Mouse (Mus musculus): ENCODE results near the gene Hist2h3c2. TPM values are rescaled to one million over a fixed set of nuclear protein-coding genes. Genes with fewer than 3 reads are reported as not detected.

Hist2h3c2 gene
- total RNA-seq (2021), result 93.4 and 148 TPM in 2 replicates
- long read RNA-seq, experiment 1, partial matches to known transcripts, result 0 of 1 reads
- long read RNA-seq, experiment 1, other reads (novel, unspliced or antisense), result 0 of 1 reads
- long read RNA-seq, experiment 2, partial matches to known transcripts, result 0 of 3 reads
- long read RNA-seq, experiment 2, other reads (novel, unspliced or antisense), result 0 of 3 reads

- peak; percentile 64 for DNase-seq
Observed at GRCm38 (mm10) chr3:96238954-96239793, at the start of gene Hist2h3c2. Gene Hist2h3c2 (minus strand): TSS chr3:96239127.

DNA sequence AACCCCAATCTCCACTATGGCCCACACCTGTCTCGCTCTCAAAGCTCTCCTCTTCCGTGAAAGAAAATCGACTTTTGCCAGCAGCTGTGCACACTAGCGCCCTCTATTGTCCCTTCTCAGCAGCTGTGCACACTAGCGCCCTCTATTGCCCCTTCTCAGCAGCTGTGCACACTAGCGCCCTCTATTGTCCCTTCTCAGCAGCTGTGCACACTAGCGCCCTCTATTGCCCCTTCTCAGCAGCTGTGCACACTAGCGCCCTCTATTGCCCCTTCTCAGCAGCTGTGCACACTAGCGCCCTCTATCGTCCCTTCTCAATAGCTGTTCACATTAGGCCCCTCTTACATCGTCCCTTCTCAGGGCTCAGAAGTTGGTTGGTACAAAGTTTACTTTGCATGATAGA lies 48.4 kb upstream of the Hist2h3c2 start:
- DNase-seq, result peak; percentile 28

DNA sequence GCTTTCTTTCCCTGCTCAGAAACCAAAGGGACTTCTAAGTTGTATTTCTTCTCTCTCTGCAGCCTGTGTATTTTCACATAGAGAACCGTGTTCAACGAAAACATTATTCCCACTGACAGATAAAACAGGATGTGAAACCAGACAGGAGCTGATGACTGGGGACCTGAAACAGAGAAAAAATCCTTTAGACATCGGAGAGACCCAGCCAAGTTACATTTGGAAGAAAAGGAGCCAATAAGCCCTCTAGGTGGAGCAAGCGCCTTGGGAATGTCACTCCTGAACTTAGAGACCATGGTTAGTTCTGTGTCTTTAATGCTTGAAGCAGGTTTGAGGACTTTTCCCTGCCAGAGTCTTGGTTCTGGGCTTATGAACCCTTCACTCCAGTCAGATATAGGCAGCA lies 45.5 kb upstream of the Hist2h3c2 start:
- DNase-seq, result peak; percentile 56

- no peak for DNase-seq
Observed at GRCm38 (mm10) chr3:96280660-96281059, 41.7 kb upstream of the Hist2h3c2 start.

- DNase-seq, result peak; percentile 96
Observed at GRCm38 (mm10) chr3:96277800-96278624, 39.1 kb upstream of the Hist2h3c2 start.

DNA sequence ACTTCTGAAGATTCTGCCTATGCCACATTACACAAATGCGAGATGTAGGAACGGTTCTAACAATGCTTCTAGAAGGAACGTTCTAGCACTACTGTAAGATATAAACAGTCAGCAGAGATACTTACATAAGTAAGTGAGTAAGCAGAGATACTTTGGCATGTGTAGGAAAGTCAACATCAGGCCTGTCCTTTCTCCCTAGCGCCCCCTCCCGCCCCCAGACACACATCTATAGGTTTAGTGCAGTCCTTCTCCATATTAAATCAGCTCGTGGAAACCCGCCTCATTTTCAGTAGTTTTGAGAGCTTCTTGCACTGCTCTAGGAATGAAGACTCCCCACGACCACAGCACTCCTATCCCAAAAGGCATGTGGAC lies 38.5 kb upstream of the Hist2h3c2 start:
- peak; percentile 43 for DNase-seq

GRCm38 (mm10) chr3:96273591-96274465 lies 34.9 kb upstream of the Hist2h3c2 start:
- DNase-seq, result no peak

DNA sequence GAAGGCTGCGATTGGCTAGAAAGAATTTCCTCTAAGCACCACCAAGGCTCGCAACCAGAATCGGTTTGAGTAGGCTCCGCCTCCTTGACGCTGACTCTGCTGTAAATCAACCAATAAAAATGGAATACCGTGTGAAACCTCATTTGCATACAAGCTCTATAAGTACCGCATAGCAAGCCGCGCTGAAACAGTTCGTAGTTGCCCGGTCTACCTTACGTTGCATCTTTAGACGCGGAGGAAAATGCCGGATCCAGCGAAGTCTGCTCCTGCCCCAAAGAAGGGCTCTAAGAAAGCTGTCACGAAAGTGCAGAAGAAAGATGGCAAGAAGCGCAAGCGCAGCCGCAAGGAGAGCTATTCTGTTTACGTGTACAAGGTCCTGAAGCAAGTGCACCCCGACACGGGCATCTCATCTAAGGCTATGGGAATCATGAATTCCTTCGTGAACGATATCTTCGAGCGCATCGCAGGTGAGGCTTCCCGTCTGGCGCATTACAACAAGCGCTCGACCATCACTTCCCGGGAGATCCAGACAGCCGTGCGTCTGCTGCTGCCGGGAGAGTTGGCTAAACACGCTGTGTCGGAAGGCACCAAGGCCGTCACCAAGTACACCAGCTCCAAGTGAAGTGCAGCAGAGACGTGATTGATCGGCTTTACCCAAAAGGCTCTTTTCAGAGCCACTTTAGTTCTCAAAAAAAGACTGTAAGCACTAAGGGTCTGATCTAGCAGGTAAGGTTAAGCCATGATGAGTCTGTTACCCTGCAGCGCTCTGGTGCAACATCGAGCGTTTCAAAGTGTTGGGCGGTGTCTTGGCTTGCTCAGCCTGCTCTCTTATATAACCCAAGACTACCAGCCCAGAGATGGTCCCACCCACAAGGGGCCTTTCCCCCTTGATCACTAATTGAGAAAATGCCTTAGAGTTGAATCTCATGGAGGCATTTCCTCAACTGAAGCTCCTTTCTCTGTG lies 30.9 kb upstream of the Hist2h3c2 start, which contains the start of gene Hist2h2bb:
Gene Hist2h2bb (plus strand): TSS at position 242 of the 964 bp plus-strand sequence.
- DNase-seq, result peak; percentile 91

DNA sequence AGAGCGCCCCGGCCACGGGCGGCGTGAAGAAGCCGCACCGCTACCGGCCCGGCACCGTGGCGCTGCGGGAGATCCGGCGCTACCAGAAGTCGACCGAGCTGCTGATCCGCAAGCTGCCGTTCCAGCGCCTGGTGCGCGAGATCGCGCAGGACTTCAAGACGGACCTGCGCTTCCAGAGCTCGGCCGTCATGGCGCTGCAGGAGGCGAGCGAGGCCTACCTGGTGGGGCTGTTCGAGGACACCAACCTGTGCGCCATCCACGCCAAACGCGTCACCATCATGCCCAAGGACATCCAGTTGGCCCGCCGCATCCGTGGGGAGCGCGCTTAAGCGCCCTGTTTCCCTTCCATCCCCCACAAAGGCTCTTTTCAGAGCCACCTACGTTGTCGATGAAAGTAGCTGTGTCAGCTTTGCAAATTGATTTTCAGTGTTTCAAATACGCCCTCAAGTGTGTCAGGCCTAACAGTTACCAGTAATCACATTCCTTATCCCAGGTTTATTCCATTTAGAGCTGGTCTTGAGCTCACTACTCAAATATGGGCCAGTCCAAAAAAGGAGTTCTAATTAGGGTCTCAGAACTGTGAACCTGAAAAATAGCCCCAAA lies 29.9 kb upstream of the Hist2h3c2 start:
- DNase-seq, result peak; percentile 30

DNA sequence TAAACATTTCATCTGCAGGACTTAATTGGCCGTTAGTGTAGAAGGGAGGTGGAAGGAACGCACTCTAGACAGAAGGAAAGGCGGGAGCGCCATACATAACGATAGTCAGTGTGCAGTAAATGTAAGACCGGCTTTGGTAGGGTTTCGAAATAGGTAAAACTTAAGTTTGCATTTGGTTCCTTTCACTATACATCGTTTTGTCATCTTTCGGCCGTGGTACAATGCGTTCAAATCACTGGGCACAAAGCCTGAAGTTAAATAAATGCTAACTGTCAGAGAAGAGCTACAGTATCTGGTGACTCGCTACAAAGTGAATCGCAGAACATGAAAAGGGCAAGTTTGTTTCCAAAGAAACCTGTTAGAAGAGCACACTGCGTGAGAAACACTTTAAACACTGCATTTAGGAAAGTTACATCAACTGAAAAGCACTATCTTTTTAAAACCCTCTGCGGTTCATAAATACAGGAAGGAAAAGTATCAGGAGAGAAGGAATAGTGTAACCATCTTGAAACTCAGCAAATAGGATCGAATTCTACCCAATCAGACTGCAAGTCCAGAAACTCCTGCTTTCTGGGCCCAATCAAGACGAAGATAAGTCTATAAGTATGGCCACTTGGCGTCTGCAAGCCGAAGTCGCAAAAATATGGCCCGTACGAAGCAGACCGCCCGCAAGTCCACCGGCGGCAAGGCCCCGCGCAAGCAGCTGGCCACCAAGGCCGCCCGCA lies 29.3 kb upstream of the Hist2h3c2 start, which contains the start of gene Hist2h3b:
Gene Hist2h3b (plus strand): TSS at position 604 of the 725 bp plus-strand sequence.
- peak; percentile 85 for DNase-seq

GRCm38 (mm10) chr3:96267541-96267940 lies 28.6 kb upstream of the Hist2h3c2 start:
- no peak for DNase-seq

DNA sequence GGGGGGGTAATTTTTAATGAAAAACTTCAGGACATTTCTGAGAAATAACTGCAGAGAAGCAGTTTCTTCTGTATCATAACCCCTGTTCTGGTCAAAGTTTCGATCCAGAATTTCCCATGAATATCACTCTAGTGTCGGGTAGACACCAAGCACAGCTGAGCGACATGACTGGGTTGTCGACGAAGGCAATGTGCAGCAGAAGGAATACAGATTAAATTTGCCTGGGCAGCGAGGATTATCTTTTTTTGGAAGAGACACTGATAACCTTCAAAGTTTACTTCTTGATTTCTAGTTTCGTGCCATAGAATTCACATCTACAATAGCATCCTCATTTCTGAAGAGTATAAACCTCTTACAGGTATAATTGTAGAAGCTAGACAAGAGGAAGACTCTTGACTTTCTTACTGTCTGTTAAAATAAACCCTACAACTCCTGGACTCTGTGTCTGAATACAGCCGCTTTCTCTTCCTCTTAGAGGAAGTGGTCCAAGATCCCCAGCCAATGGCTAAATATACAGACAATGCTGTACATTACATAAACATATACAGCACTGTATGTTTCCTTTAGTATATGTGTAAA lies 27.3 kb upstream of the Hist2h3c2 start:
- no peak for DNase-seq

DNA sequence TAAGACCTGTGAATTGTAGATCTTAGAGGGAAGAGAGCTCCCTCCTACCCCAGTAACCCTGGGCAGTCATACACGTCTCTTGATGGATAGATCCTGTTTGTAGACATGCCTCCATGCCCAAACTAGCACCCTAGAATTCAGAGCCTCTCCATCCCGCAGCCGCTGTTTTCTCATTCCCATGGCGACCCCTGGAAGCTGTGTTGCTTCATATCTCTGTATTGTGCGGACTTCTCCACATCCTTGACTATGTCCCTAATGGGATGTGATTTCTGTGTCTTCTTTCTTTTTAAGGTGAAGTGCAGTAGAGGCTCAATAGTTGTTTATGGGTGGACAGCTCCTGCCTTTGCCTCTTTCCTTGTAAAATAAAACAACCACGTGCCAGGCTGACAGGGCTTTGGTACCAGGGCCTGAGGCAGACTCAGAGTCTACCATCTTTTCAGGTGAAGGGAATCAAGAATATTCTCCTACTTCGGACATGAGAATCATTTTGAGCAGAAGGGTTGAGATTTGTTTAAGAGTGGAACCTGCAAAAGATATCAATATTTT lies 25.6 kb upstream of the Hist2h3c2 start:
- no peak for DNase-seq

GRCm38 (mm10) chr3:96263558-96264403 lies 24.9 kb upstream of the Hist2h3c2 start:
- peak; percentile 71 for DNase-seq

GRCm38 (mm10) chr3:96262979-96263550 lies 24.1 kb upstream of the Hist2h3c2 start, which contains the start of gene Hist2h4:
Gene Hist2h4 (minus strand): TSS chr3:96263311.
- peak; percentile 95 for DNase-seq

DNA sequence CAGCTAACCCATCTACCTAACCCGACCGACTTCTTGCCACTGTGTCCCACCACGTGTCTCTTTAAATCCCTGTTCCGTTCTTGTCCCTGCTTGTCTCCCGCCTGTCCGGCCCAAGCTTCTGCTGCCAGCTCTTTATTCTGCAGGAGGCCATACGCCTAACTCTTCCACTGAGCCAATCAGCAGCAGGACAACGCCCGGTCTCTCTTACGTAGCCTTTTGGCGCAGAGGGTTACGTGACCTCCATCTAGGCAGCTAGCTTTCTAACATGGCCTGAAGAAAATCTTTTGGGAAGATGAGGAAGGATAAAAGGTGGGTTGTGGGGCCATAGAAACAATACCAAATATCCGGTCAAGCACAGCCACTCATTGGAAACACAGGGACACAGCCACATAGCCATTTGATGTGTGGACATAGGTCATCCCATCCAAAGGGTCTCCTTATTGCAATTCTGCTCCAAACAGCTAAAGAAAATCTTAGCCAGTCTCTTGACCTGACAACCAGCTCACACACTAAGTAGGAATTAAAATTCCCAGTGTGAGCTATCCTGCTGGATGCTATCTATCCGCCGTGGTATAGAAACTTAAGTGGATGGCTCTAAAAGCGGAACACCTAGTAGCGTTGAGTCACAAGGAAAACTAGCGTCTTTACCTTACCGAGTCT lies 23.4 kb upstream of the Hist2h3c2 start:
- peak; percentile 89 for DNase-seq

Measured in adrenal gland, postnatal 14 days (tissue).